Mouse (Mus musculus) neural tube, embryonic 13.5 days (tissue): ENCODE results near the gene Rsph14. TPM values are rescaled to one million over a fixed set of nuclear protein-coding genes. Genes with fewer than 3 reads are reported as not detected.
"Not testable (repeated sequence)": the region's sequence is repeated elsewhere in the genome, so short reads cannot be mapped to it uniquely, and the experiment has no call there.

ENCODE experiments used
- ATAC-seq: fragments of 200-750 bp; cut with Nextera tagmentation; 2 replicates; pipeline ENCODE4 v1.8.0; 2017; ENCODE audit warnings: low read depth, mild to moderate bottlenecking, moderate TSS enrichment, moderate library complexity
- H3K27ac ChIP-seq: fragments of 300-500 bp; sonication (generic); replicated peaks from 2 replicates; pipeline ENCODE4 v1.5.1; 2015; ENCODE audit warnings: moderate library complexity, mild to moderate bottlenecking, inconsistent platforms
- H3K27me3 ChIP-seq: fragments of 300-500 bp; sonication (generic); 2 replicates; pipeline ENCODE4 v1.6.1; 2015; ENCODE audit warnings: mild to moderate bottlenecking, inconsistent platforms
- H3K36me3 ChIP-seq: fragments of 300-500 bp; sonication (generic); 2 replicates; pipeline ENCODE4 v1.6.1; 2015; ENCODE audit warnings: mild to moderate bottlenecking, inconsistent platforms
- H3K4me1 ChIP-seq: fragments of 300-500 bp; sonication (generic); replicated peaks from 2 replicates; pipeline ENCODE4 v1.6.1; 2015; ENCODE audit warnings: inconsistent platforms
- H3K4me2 ChIP-seq: fragments of 300-500 bp; sonication (generic); 2 replicates; pipeline ENCODE4 v1.6.1; 2015; ENCODE audit warnings: inconsistent platforms, mild to moderate bottlenecking, moderate library complexity
- H3K4me3 ChIP-seq: fragments of 300-500 bp; sonication (generic); 2 replicates; pipeline ENCODE4 v1.5.1; 2015; ENCODE audit warnings: mild to moderate bottlenecking, inconsistent platforms
- H3K9ac ChIP-seq: fragments of 300-500 bp; sonication (generic); 2 replicates; pipeline ENCODE4 v1.6.1; 2015; ENCODE audit warnings: moderate library complexity, mild to moderate bottlenecking, inconsistent platforms
- H3K9me3 ChIP-seq: fragments of 300-500 bp; sonication (generic); 2 replicates; pipeline ENCODE4 v1.6.1; 2016; ENCODE audit warnings: inconsistent platforms
- WGBS: fragments of 180-500 bp; shearing (Covaris S2); methylation state at CpG from one replicate; pipeline ENCODE4 v1.1.7; 2015; 5-methylcytosine and 5-hydroxymethylcytosine counted together
- polyA plus RNA-seq: library from polyadenylated mRNA; unstranded; fragments of >200 nt; fragmentation: Nextera tagmentation; extraction: Ambion mirVana; gene quantifications from 2 replicates; pipeline ENCODE4 v1.2.1, GENCODE M21; 2015

Gene Rsph14
- polyA plus RNA-seq, 1 experiment from 2014 or later: 0.35 TPM

- H3K9me3 ChIP-seq: no peaks in the 10 kb centered on the region
- H3K36me3 ChIP-seq: no peaks in the 10 kb centered on the region
- no peak overlapping the region for H3K27ac ChIP-seq
- no peaks in the 10 kb centered on the region for H3K27me3 ChIP-seq
- H3K9ac ChIP-seq: no peak overlapping the region
- no peak for ATAC-seq
- no peak overlapping the region for H3K4me2 ChIP-seq
- peaks cover 16% of the 10 kb centered on the region for H3K4me1 ChIP-seq
- WGBS: 94% methylated on average over 21 of the region's 21 CpGs
- no peak overlapping the region for H3K4me3 ChIP-seq
These were observed 19.1 kb upstream of the Rsph14 start for GRCm38 (mm10) chr10:75051364-75052074.

GRCm38 (mm10) chr10:75048711-75049110, 16.3 kb upstream of the Rsph14 start:
- no peak overlapping the region for H3K4me2 ChIP-seq
- WGBS: 92% methylated on average over 7 of the region's 7 CpGs
- peaks cover 11% of the 10 kb centered on the region for H3K36me3 ChIP-seq
- no peak for ATAC-seq
- H3K9me3 ChIP-seq: no peaks in the 10 kb centered on the region
- H3K27me3 ChIP-seq: no peaks in the 10 kb centered on the region
- H3K4me3 ChIP-seq: no peak overlapping the region
- H3K27ac ChIP-seq: no peak overlapping the region
- no peaks in the 10 kb centered on the region for H3K4me1 ChIP-seq
- no peak overlapping the region for H3K9ac ChIP-seq

- H3K36me3 ChIP-seq: peaks cover 11% of the 10 kb centered on the region
- WGBS: 92% methylated on average over 15 of the region's 15 CpGs
- no peak overlapping the region for H3K4me3 ChIP-seq
- no peak overlapping the region for H3K27ac ChIP-seq
- no peaks in the 10 kb centered on the region for H3K27me3 ChIP-seq
- H3K4me2 ChIP-seq: no peak overlapping the region
- H3K9me3 ChIP-seq: no peaks in the 10 kb centered on the region
- no peaks in the 10 kb centered on the region; the same call in 1 of the 2 replicates for H3K4me1 ChIP-seq
- no peak overlapping the region for H3K9ac ChIP-seq
- ATAC-seq: no peak
These were observed 13.4 kb upstream of the Rsph14 start for GRCm38 (mm10) chr10:75045831-75046230.

GRCm38 (mm10) chr10:75044459-75044858, 12.1 kb upstream of the Rsph14 start:
- WGBS: 39% methylated on average over 7 of the region's 7 CpGs
- Histone ChIP-seq H3K9me3 (no peaks in the 10 kb centered on the region), H3K9ac (no peak overlapping the region), H3K36me3 (peaks cover 11% of the 10 kb centered on the region), H3K4me3 (no peak overlapping the region), H3K27ac (no peak overlapping the region), H3K4me2 (no peak overlapping the region), H3K4me1 (peaks cover 4% of the 10 kb centered on the region; the same call in 1 of the 2 replicates), H3K27me3 (no peaks in the 10 kb centered on the region)
- no peak for ATAC-seq

GRCm38 (mm10) chr10:75042060-75042459, 9.7 kb upstream of the Rsph14 start:
- not testable (repeated sequence) for H3K9ac ChIP-seq, H3K9me3 ChIP-seq, H3K27ac ChIP-seq, H3K4me3 ChIP-seq, H3K27me3 ChIP-seq, ATAC-seq, H3K4me2 ChIP-seq
- Histone ChIP-seq H3K36me3 (peaks cover 11% of the 10 kb centered on the region), H3K4me1 (peaks cover 20% of the 10 kb centered on the region)
- WGBS: 25% methylated on average over 1 of the region's 1 CpGs

- Histone ChIP-seq H3K4me1 (peaks cover 46% of the 10 kb centered on the region), H3K4me2 (peak within 1 kb of the TSS; percentile 67), H3K36me3 (no peaks in the 10 kb centered on the region), H3K9me3 (no peaks in the 10 kb centered on the region), H3K9ac (peak within 1 kb of the TSS; percentile 68), H3K27ac (peak within 1 kb of the TSS; percentile 88), H3K27me3 (no peaks in the 10 kb centered on the region), H3K4me3 (peak within 1 kb of the TSS; percentile 42)
- WGBS: under 1% methylated on average over 36 of the region's 36 CpGs
- ATAC-seq: peak; percentile 93
These were observed 4.5 kb upstream of the Rsph14 start, which contains the start of gene Rab36 for GRCm38 (mm10) chr10:75036883-75037379. Gene Rab36, plus strand, starts transcription at chr10:75037058.

GRCm38 (mm10) chr10:75031345-75032114, 856 bp downstream of the Rsph14 start:
- Histone ChIP-seq H3K27me3 (no peaks in the 10 kb centered on the region), H3K4me1 (peaks cover 34% of the 10 kb centered on the region), H3K9me3 (no peaks in the 10 kb centered on the region), H3K4me2 (no peak overlapping the region), H3K4me3 (no peak overlapping the region), H3K36me3 (no peaks in the 10 kb centered on the region), H3K9ac (no peak overlapping the region), H3K27ac (0 out of 2 replicates have a peak overlapping the region, but pooled peaks have one; percentile 18)
- 78% methylated on average over 5 of the region's 5 CpGs for WGBS
- ATAC-seq: no peak

- Histone ChIP-seq H3K4me3 (no peak overlapping the region), H3K27me3 (no peaks in the 10 kb centered on the region), H3K27ac (no peak overlapping the region), H3K36me3 (no peaks in the 10 kb centered on the region), H3K4me2 (no peak overlapping the region), H3K9me3 (no peaks in the 10 kb centered on the region), H3K4me1 (peaks cover 28% of the 10 kb centered on the region), H3K9ac (no peak overlapping the region)
- ATAC-seq: no peak
- WGBS: 84% methylated on average over 3 of the region's 3 CpGs
These were observed 2.2 kb downstream of the Rsph14 start for GRCm38 (mm10) chr10:75030234-75030633.

GRCm38 (mm10) chr10:75029677-75030076, 2.7 kb downstream of the Rsph14 start:
- Histone ChIP-seq H3K27ac (no peak overlapping the region), H3K4me3 (no peak overlapping the region), H3K9ac (no peak overlapping the region), H3K4me1 (peaks cover 28% of the 10 kb centered on the region), H3K27me3 (no peaks in the 10 kb centered on the region), H3K4me2 (no peak overlapping the region), H3K9me3 (no peaks in the 10 kb centered on the region), H3K36me3 (no peaks in the 10 kb centered on the region)
- WGBS: 89% methylated on average over 3 of the region's 3 CpGs
- no peak for ATAC-seq

GRCm38 (mm10) chr10:75028743-75029142, 3.6 kb downstream of the Rsph14 start:
- Histone ChIP-seq H3K36me3 (no peaks in the 10 kb centered on the region), H3K27ac (no peak overlapping the region), H3K4me3 (no peak overlapping the region), H3K9me3 (no peaks in the 10 kb centered on the region), H3K4me2 (no peak overlapping the region), H3K27me3 (no peaks in the 10 kb centered on the region), H3K9ac (no peak overlapping the region), H3K4me1 (peaks cover 28% of the 10 kb centered on the region)
- 92% methylated on average over 8 of the region's 8 CpGs for WGBS
- ATAC-seq: no peak

GRCm38 (mm10) chr10:75026491-75026890, 5.9 kb downstream of the Rsph14 start:
- ATAC-seq: peak; percentile 51; the same call in 1 of the 2 replicates
- Histone ChIP-seq H3K27ac (0 out of 2 replicates have a peak overlapping the region, but pooled peaks have one; percentile 9), H3K9me3 (no peaks in the 10 kb centered on the region), H3K9ac (no peak overlapping the region), H3K27me3 (no peaks in the 10 kb centered on the region), H3K4me2 (no peak overlapping the region), H3K4me1 (peaks cover 11% of the 10 kb centered on the region), H3K36me3 (no peaks in the 10 kb centered on the region), H3K4me3 (no peak overlapping the region)
- WGBS: 41% methylated on average over 8 of the region's 8 CpGs

GRCm38 (mm10) chr10:75021138-75021537, 11.2 kb downstream of the Rsph14 start:
- Histone ChIP-seq H3K36me3 (peaks cover 6% of the 10 kb centered on the region; the same call in 1 of the 2 replicates), H3K4me2 (no peak overlapping the region), H3K9me3 (no peaks in the 10 kb centered on the region), H3K4me3 (no peak overlapping the region), H3K27ac (no peak overlapping the region), H3K27me3 (no peaks in the 10 kb centered on the region), H3K9ac (no peak overlapping the region), H3K4me1 (0 out of 2 replicates have a peak, but pooled peaks cover 3% of the 10 kb centered on the region)
- WGBS: 10% methylated on average over 6 of the region's 6 CpGs
- ATAC-seq: peak; percentile 40; the same call in 1 of the 2 replicates
